Mouse (Mus musculus) brain, embryonic 14.5 days (tissue): ENCODE measurements around the gene Adipoq.

Experiments
- CTCF ChIP-seq: fragments of 200-500 bp; IDR thresholded peaks from 2 replicates; pipeline ENCODE4 v1.5.1; 2012; ENCODE audit warnings: inconsistent platforms, mild to moderate bottlenecking, moderate library complexity, borderline replicate concordance; ENCODE audit not compliant: insufficient read depth, insufficient read length; ENCODE audit errors: extremely low read depth
- POLR2A ChIP-seq: fragments of 200-500 bp; IDR thresholded peaks from 2 replicates; pipeline ENCODE4 v1.6.1; 2012; ENCODE audit warnings: mild to moderate bottlenecking, inconsistent platforms, borderline replicate concordance; ENCODE audit not compliant: poor library complexity, insufficient read depth, insufficient read length, severe bottlenecking; ENCODE audit errors: extremely low read depth

DNA sequence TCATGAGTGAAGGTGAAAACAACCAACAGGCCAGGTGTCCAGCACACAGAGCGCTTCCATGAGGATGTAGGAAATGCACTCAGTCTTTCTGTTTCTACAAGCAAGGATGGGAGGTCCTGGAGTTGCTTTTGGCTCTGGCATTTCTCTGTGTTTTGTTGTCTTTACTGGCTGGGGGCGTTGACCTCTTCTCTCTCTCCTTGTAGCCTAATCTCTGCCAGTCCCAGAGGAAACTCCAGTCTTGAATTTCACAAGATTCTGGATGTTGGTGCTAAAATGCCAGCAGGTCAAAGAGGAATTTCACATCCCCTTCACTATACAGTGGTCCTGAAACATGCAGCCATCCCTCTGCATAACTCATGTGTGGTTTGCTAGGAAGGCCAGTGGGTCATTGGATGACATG lies 2.6 kb downstream of the Adipoq start:
- TF ChIP-seq CTCF: no peak
- TF ChIP-seq POLR2A: no peak
